Mouse (Mus musculus) hindbrain, postnatal 0 days (tissue): ENCODE results near the gene Trim25. TPM values are rescaled to one million over a fixed set of nuclear protein-coding genes. Genes with fewer than 3 reads are reported as not detected.

ENCODE experiments used
- ATAC-seq: fragments of 200-750 bp; cut with Nextera tagmentation; 2 replicates; pipeline ENCODE4 v1.8.0; 2017; ENCODE audit warnings: mild to moderate bottlenecking, moderate TSS enrichment, moderate library complexity
- DNase-seq: peaks from one replicate; pipeline ENCODE4 v3.0.0-alpha.2; 2015; ENCODE audit warnings: low spot score
- H3K27ac ChIP-seq: fragments of 300-500 bp; sonication (generic); 2 replicates; pipeline ENCODE4 v1.5.1; 2014; ENCODE audit warnings: mild to moderate bottlenecking
- H3K27me3 ChIP-seq: fragments of 300-500 bp; sonication (generic); 2 replicates; pipeline ENCODE4 v1.6.1; 2014; ENCODE audit warnings: low read length, mixed read lengths; ENCODE audit not compliant: insufficient read depth
- H3K36me3 ChIP-seq: fragments of 300-500 bp; sonication (generic); 2 replicates; pipeline ENCODE4 v1.6.1; 2014; ENCODE audit warnings: low read length, mixed read lengths; ENCODE audit not compliant: insufficient read depth
- H3K4me1 ChIP-seq: fragments of 300-500 bp; sonication (generic); 2 replicates; pipeline ENCODE4 v1.6.1; 2014; ENCODE audit warnings: antibody characterized with exemption, low read length, mixed read lengths; ENCODE audit not compliant: insufficient read depth
- H3K4me2 ChIP-seq: fragments of 300-500 bp; sonication (generic); 2 replicates; pipeline ENCODE4 v1.6.1; 2014; ENCODE audit warnings: low read depth, mild to moderate bottlenecking, low read length, moderate library complexity, mixed read lengths
- H3K4me3 ChIP-seq: fragments of 300-500 bp; sonication (generic); 2 replicates; pipeline ENCODE4 v1.5.1; 2014; ENCODE audit warnings: low read length
- H3K9ac ChIP-seq: fragments of 300-500 bp; sonication (generic); replicated peaks from 2 replicates; pipeline ENCODE4 v1.6.1; 2014; ENCODE audit warnings: mild to moderate bottlenecking, low read length, moderate library complexity, mixed read lengths
- H3K9me3 ChIP-seq: fragments of 300-500 bp; sonication (generic); 2 replicates; pipeline ENCODE4 v1.6.1; 2016; ENCODE audit warnings: low read length, mixed read lengths
- CTCF ChIP-seq: IDR thresholded peaks from 2 replicates; pipeline ENCODE4 v1.5.1; 2016; ENCODE audit warnings: antibody characterized with exemption, control low read depth, low read depth
- WGBS: fragments of 180-500 bp; shearing (Covaris S2); extraction: QIAGEN DNeasy Blood & Tissue Kit; methylation state at CpG from one replicate; pipeline ENCODE4 v1.1.7; 2014; 5-methylcytosine and 5-hydroxymethylcytosine counted together
- polyA plus RNA-seq: library from polyadenylated mRNA; unstranded; fragments of >200 nt; fragmentation: Nextera tagmentation; extraction: Ambion mirVana; gene quantifications from 2 replicates; pipeline ENCODE4 v1.2.1, GENCODE M21; 2015
- total RNA-seq: library from RNA; depleted of rRNA; stranded (reverse); fragments of >200 nt; gene quantifications from 2 replicates; pipeline ENCODE4 v1.2.3, GENCODE M21; 2014

The Trim25 gene
- total and polyA plus RNA-seq, 2 experiments from 2014 or later = 4.6 to 5.3 TPM

DNA sequence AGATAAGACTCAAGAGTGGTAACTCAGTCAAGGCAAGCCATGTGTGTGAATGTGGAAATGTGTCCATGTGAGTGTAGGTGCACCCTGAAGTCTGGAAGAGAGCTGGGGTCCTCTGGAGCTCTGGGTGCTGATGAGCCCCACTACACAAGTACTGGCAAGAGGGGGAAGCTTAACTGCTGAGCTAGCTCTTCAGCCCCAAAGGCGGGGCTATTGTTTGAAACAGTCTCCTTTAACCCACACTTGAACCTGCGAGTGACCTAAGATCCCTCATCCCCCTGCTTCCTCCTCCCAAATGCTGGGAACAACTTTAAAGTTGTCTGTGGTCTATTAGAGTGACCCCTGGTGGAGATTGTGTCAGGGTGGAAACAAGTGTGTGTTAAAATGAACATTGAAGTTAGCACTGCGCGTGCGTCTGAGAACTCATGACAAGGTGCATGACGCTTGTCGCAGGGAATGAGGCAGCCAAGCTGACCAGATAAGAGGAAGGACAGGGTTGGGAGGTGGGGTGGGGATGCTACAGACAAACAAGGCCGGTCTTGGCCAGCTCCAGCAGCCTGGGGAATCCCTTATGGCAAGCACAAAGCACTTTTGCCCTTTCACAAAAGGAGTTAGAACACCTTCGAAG, 21.6 kb downstream of the Trim25 start:
- H3K9me3 ChIP-seq = no peaks in the 10 kb centered on the region
- DNase-seq = no peak
- WGBS = 69% methylated on average over 9 of the region's 9 CpGs
- 0 out of 2 replicates have a peak, but pooled peaks cover 7% of the 10 kb centered on the region for H3K4me1 ChIP-seq
- peak; percentile 56 for TF ChIP-seq CTCF
- H3K4me3 ChIP-seq = no peak overlapping the region
- H3K9ac ChIP-seq = no peak overlapping the region
- H3K27ac ChIP-seq = no peak overlapping the region
- no peak for ATAC-seq
- H3K27me3 ChIP-seq = no peaks in the 10 kb centered on the region
- H3K36me3 ChIP-seq = no peaks in the 10 kb centered on the region
- H3K4me2 ChIP-seq = no peak overlapping the region

DNA sequence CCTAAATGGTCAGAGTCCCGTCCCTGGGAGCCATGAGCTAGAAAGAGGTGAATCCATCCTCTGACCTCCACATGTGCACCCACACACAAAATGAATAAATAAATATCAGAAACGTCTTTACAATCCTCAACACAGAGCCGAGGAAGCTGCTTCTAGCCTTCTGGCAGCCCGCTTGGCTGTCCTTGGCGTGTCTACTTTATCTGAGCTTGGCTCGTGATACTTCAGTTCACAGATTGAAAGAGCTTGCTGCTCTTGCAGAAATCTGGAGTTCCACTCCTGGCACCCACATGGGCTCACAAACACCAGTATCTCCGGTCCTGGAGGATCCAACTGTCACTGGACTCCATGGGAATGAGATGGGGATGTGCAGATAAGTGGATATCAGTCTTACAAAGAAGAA, 22.5 kb downstream of the Trim25 start:
- no peaks in the 10 kb centered on the region for H3K9me3 ChIP-seq
- H3K4me1 ChIP-seq = 0 out of 2 replicates have a peak, but pooled peaks cover 7% of the 10 kb centered on the region
- H3K4me3 ChIP-seq = no peak overlapping the region
- H3K36me3 ChIP-seq = no peaks in the 10 kb centered on the region
- DNase-seq = no peak
- no peak overlapping the region for H3K4me2 ChIP-seq
- no peak overlapping the region for H3K27ac ChIP-seq
- no peak for TF ChIP-seq CTCF
- 74% methylated on average over 7 of the region's 7 CpGs for WGBS
- ATAC-seq = no peak
- no peaks in the 10 kb centered on the region for H3K27me3 ChIP-seq
- no peak overlapping the region for H3K9ac ChIP-seq

- Histone ChIP-seq H3K9me3 (no peaks in the 10 kb centered on the region), H3K27me3 (no peaks in the 10 kb centered on the region), H3K4me3 (no peak overlapping the region), H3K4me1 (0 out of 2 replicates have a peak, but pooled peaks cover 7% of the 10 kb centered on the region), H3K9ac (no peak overlapping the region), H3K27ac (no peak overlapping the region), H3K36me3 (no peaks in the 10 kb centered on the region), H3K4me2 (no peak overlapping the region)
- ATAC-seq (no peak), DNase-seq (no peak)
- 72% methylated on average over 8 of the region's 8 CpGs for WGBS
- no peak for TF ChIP-seq CTCF
These were observed 23.1 kb downstream of the Trim25 start for GRCm38 (mm10) chr11:89022120-89022731.

DNA sequence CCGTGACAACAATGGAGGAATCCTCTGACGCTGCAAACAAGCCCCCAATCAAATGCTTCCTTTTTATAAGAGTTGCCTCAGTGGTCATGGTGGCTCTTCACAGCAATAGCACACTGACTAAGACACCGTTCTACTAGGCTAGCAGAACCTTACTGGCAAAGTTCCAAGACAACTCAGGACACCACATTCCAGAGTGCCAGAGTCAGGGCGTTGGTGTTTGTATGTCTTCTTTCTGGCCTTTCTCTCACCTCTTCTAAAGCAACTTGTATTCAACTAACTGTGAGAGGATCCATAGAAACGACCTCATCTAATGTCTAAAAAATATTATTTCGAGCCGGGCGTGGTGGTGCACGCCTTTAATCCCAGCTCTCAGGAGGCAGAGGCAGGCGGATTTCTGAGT, 24.3 kb downstream of the Trim25 start:
- WGBS = 70% methylated on average over 10 of the region's 10 CpGs
- H3K4me3 ChIP-seq = no peak overlapping the region
- TF ChIP-seq CTCF = no peak
- no peaks in the 10 kb centered on the region for H3K27me3 ChIP-seq
- H3K4me2 ChIP-seq = no peak overlapping the region
- no peak for ATAC-seq
- H3K4me1 ChIP-seq = 0 out of 2 replicates have a peak, but pooled peaks cover 7% of the 10 kb centered on the region
- H3K27ac ChIP-seq = no peak overlapping the region
- H3K36me3 ChIP-seq = no peaks in the 10 kb centered on the region
- no peak for DNase-seq
- no peaks in the 10 kb centered on the region for H3K9me3 ChIP-seq
- no peak overlapping the region for H3K9ac ChIP-seq

DNA sequence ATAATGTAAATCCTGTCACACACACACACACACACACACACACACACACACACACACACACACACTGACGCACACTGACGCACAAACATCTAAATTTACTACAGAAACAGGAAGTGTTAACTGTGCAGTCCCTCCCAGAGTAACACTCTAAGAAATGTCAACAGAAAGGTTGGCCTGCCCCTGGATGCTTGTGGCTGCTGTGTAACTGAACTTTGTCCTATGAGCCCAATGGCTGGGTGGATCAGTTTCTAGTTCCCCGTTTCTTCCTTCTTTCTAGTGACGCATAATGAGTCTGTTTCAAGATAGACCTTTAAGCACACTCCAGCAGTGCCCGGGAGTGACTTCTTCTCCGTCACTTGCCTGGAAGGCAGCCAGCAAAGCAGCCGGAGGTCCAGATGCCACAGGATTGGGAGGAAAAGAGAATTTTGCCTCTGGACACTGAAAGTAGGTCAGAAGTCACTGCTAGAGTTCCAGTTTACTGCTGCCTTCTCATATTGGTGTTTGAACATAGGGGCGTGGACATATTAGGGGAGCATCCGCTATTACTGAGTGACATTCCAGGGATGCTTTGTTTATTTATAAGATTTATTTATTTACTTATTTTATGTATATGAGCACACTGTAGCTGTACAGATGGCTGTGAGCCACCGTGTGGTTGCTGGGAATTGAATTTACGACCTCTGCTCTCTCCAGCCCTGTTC, 25.2 kb downstream of the Trim25 start:
- ATAC-seq = peak; percentile 67
- peak; percentile 71 for DNase-seq

DNA sequence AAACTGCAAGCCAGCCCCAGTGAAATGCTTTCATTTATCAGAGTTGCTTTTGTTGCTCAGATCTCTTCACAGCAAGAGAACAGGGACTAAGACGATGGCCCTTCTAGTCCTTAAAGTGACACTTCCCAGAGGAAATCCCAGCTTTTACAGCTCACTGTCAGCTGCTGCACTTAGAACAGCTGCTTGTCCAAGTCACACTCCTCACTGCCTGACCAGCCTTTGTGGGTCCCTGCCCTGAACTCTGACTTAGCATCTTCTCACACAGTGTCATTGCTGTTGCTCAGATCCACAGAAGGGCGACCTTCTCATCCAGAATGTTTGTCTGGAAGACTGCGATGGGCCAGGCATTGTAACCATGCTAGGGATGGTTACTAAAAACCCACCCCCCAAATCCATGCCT, 26.4 kb downstream of the Trim25 start:
- Histone ChIP-seq H3K4me2 (no peak overlapping the region), H3K9ac (no peak overlapping the region), H3K27me3 (no peaks in the 10 kb centered on the region), H3K4me3 (no peak overlapping the region), H3K4me1 (0 out of 2 replicates have a peak, but pooled peaks cover 7% of the 10 kb centered on the region), H3K27ac (no peak overlapping the region), H3K36me3 (no peaks in the 10 kb centered on the region), H3K9me3 (no peaks in the 10 kb centered on the region)
- DNase-seq = no peak
- no peak for TF ChIP-seq CTCF
- ATAC-seq = no peak
- 75% methylated on average over 3 of the region's 3 CpGs for WGBS

More for the DNA sequence above, 25.2 kb downstream of the Trim25 start:
- Histone ChIP-seq H3K4me1 (0 out of 2 replicates have a peak, but pooled peaks cover 7% of the 10 kb centered on the region), H3K9me3 (no peaks in the 10 kb centered on the region), H3K27ac (peak overlapping the region; percentile 36; the same call in 1 of the 2 replicates), H3K9ac (no peak overlapping the region), H3K36me3 (no peaks in the 10 kb centered on the region), H3K27me3 (no peaks in the 10 kb centered on the region), H3K4me3 (no peak overlapping the region), H3K4me2 (0 out of 2 replicates have a peak overlapping the region, but pooled peaks have one; percentile 11)
- no peak for TF ChIP-seq CTCF
- 48% methylated on average over 11 of the region's 11 CpGs for WGBS

DNA sequence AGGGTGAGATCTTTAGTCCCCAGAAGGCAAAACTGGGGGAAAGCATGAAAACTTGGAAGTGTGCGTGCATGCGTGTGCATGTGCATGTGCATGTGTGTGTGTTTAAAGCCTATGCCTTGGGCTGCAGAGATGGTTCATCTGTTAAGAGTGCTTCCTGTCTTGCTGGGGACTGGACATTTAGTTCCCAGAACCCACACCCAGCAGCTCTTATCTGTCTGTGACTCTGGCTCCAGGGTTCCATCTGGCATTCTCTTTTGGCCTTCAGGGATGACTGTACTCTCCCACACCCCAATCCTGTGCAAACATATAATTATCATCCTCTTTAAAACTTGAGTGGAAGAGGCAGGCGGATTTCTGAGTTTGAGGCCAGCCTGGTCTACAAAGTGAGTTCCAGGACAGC, 26.9 kb downstream of the Trim25 start:
- no peak for TF ChIP-seq CTCF
- Histone ChIP-seq H3K9ac (no peak overlapping the region), H3K9me3 (no peaks in the 10 kb centered on the region), H3K4me1 (0 out of 2 replicates have a peak, but pooled peaks cover 7% of the 10 kb centered on the region), H3K4me3 (no peak overlapping the region), H3K4me2 (no peak overlapping the region), H3K27ac (no peak overlapping the region), H3K36me3 (no peaks in the 10 kb centered on the region), H3K27me3 (no peaks in the 10 kb centered on the region)
- 93% methylated on average over 3 of the region's 3 CpGs for WGBS
- DNase-seq (no peak), ATAC-seq (no peak)
